Mouse (Mus musculus) Muller cell, postnatal 12 days (primary cell): ENCODE data around the gene Gm43518.
A peak's percentile ranks its signal among the peaks of the same experiment; 100 is the strongest.

Experiments
- DNase-seq: peaks from one replicate; pipeline ENCODE4 v3.0.0-alpha.2; 2015; ENCODE audit errors: inconsistent ontology term

Gene Gm43518

DNA sequence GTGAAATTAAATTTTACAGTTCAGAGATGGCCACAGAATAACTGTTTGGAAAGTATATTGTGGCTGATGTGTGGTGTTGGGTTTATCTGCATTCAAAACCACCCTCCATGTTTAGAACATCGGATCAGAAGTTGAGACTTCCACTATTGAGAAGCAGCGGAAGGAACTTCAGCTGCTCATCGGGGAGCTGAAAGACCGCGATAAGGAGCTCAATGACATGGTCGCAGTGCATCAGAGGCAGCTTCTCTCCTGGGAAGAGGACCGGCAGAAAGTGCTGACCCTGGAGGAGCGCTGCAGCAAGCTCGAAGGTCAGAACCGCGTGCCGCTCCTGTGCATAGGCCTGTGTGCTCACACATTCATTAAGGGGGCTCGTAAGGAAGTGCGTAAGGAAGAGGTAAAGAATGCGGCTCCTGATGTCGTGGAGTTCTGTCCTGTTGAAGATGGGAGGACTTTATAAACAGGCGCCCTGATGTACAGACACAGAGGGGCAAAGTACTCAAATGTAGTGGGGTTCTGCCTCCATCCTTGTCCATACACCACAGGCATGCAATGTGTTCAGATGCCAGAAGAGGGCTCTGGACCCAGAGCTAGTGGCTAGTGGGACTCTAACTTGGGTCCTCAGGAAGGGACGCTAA is 6.9 kb downstream of the Gm43518 start:
- DNase-seq = peak; percentile 12

DNA sequence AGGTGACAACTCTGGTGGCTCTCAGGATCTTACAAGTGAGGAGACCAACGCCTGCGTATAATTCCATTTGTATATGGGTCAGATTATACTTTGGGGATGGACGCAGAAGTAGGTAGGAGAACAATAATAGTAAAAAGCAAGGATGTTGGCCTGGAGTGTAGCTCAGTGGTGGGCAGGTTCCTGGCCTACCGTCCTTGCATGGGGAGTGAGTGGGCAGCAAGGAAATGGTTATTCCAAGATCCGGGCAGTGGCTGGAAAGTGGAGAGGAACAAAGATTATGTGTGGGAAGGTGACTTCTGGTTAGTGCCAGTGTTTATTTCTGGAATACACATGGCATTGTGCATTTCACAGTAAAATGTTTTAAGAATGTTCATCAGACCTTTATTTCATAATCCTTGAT is 8.7 kb downstream of the Gm43518 start:
- DNase-seq = no peak

- DNase-seq = no peak
These were observed 11.3 kb downstream of the Gm43518 start for GRCm38 (mm10) chr5:123938479-123938878.

GRCm38 (mm10) chr5:123946546-123946945 is 19.3 kb downstream of the Gm43518 start:
- no peak for DNase-seq

DNA sequence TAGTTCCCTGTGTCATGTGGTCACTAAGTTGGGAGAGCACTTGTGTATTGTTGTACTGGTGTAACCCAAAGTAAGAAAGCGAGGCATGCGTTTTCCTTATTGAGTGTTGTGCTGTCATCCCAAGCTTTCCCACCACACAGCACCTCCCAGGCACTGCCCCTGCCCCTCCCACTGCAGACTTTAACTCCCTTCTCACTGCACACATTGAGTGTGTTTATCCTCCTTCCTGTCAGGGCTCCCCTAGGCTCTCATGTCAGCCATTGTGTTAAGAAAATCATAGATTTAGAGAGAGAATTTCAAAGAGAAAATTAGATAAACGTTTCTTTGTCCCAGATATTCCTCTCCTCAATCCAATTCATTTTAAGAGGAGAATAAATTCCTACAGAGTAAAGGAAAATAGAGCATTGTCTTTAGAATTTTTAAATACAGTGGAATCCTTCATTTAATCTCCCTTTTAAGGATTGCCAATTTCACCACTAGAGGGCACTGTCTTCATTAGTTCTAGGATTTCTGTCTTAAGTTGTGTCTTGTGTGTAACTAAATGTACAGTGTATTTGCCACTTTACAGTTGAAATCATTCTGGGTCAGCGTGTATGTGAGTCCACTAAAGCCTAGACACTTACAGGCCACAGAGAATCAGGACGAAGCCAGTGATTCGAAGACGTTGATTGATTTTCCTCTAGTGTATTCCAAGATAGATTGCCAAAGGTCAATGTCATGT is 20.0 kb downstream of the Gm43518 start:
- DNase-seq = peak; percentile 50

DNA sequence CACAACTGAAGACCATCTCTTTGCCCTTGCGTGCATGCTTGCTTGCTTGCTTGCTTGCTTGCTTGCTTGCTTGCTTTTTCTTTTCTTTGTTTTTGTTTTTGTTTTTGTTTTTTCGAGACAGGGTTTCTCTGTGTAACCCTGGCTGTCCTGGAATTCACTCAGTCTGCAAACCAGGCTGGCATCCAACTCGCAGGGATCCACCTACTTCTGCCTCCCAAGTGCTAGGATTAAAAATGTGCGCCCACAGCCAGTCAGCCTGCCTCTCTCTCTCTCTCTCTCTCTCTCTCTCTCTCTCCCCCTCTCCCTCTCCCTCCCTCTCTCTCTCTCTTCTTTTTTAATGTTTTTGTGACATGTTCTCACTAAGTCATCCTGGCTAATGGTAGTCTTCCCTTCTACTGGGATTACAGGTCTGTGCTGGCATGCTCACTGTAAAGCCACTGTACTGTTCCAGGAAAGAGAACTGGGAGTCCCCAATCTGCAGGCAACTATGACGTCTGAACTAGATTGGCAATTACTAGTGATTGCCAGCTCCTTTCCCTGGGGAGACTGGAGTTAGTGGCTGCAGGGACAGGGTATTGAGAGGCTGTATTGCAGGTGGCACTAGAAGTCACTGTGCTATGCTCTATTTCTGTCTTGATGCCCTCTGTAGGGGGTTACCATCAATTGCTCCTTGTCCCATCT is 25.3 kb downstream of the Gm43518 start:
- DNase-seq = no peak

DNA sequence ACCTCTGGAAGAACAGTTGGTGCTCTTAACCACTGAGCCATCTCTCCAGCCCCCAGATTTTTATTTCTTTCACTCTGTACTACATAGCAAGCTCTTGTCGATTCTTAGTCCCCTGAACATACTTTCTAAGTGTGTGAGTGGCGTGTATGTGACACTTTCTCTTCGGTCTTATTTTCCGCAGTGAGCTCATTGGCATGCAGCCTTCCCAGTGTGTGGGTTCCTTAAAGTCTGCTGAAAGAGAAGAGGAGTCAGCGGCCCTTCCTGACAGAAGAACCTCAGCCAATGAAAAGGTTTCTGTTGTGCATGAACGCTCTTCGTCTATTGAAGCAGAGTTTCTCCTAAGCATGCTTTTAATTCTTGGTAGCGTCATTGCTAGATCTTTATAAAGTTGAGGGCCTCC is 30.0 kb downstream of the Gm43518 start:
- DNase-seq = no peak

DNA sequence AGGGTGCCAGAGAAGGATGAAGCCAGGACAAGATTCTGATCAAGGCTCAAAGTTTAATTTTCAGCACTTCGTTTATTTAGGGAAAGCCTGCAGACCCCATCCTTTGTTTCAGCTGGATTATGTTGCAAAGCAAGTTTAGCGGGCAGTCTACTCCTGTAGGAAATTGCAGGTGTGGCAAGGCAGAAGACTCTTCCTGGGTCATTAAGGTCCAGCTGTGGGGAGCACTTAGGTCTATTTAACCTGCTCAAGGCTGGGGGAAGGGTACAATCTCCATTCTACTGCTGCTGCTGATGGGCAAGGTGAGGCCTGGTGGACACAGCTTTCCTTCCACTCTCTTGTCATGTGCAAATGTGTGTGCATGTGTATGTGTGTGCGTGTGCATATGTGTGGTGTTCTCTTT is 31.8 kb downstream of the Gm43518 start:
- no peak for DNase-seq

- no peak for DNase-seq
These were observed 32.9 kb downstream of the Gm43518 start for GRCm38 (mm10) chr5:123960129-123960528.

DNA sequence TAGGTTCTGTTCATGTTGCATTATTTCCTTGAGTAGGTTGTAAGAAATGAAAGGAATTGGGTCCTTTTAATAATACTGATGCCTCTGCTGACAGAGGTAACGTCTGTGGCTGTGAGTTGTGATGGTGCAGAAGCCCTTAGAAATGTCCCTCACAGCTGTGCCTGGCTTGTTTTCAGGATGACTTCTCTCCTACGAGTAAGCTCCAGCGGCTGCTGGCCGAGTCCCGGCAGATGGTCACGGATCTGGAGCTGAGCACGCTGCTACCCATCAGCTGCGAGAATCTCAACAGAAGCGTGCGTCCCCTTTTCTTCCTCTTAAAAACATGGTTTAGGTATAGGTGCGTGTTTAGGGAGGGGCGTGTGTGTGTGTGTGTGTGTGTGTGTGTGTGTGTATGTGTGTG is 33.8 kb downstream of the Gm43518 start:
- no peak for DNase-seq

- DNase-seq = no peak
These were observed 37.0 kb downstream of the Gm43518 start for GRCm38 (mm10) chr5:123964208-123964607.

GRCm38 (mm10) chr5:123966759-123967158 is 39.5 kb downstream of the Gm43518 start:
- no peak for DNase-seq

GRCm38 (mm10) chr5:123968468-123968867 is 41.2 kb downstream of the Gm43518 start:
- DNase-seq = no peak

- DNase-seq = no peak
These were observed 42.0 kb downstream of the Gm43518 start for GRCm38 (mm10) chr5:123969216-123969615.

- DNase-seq = no peak
These were observed 43.4 kb downstream of the Gm43518 start for GRCm38 (mm10) chr5:123970576-123970975.

- no peak for DNase-seq
These were observed 45.2 kb downstream of the Gm43518 start for GRCm38 (mm10) chr5:123972453-123972852.

- DNase-seq = peak; percentile 82
These were observed 46.3 kb downstream of the Gm43518 start, which contains the start of gene Hip1r for GRCm38 (mm10) chr5:123973299-123974178. Gene Hip1r, plus strand, starts transcription at chr5:123973628.

GRCm38 (mm10) chr5:123974179-123974485 is 46.9 kb downstream of the Gm43518 start:
- no peak for DNase-seq

DNA sequence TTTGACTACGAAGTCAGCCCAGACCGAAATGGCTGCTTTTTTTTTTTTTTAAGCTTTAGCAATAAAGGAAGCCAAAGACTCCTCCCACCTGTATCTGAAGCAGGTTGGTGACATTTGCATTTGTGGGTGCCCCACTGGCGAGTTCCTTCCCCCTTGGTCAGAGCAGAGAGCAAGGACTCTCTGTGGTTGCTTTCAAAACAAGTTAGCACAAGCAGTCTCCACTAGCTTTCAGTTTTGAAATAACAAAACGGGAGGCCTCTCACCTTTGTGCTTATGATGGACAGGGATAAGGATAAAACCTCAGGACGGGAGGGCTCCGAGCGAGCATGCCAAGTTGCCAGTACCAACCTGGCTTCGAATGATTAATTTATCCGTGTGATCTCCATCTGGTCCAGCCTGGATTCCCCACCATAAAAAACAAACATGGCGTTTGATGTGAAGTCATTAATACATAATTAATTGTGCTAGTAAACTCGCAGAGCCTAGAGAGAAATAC is 47.4 kb downstream of the Gm43518 start:
- no peak for DNase-seq

DNA sequence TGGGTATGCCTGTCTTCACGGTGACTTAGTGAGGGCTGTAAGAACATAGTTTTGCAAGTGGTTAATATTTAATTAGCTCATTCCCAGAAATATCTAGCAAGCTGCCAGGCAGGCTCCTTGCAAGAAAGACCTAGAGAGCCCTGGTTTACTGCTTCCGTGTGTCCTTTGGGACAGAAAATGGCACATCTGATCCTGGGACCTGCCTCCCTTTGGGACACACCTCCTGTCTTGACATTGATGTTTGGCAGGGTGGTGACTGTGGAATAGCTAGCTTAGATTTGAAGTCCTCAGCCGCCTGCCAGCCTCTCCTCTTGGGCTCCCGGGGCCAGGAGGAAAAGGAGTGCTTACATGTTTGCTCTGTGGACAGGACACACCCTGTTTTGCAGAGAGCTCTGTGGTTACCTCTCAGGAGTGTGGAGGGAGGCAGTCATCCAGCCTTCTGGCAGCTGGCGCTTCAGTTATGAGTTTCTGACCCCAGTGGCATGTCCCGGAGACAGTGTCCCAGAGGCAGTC is 48.5 kb downstream of the Gm43518 start:
- no peak for DNase-seq

DNA sequence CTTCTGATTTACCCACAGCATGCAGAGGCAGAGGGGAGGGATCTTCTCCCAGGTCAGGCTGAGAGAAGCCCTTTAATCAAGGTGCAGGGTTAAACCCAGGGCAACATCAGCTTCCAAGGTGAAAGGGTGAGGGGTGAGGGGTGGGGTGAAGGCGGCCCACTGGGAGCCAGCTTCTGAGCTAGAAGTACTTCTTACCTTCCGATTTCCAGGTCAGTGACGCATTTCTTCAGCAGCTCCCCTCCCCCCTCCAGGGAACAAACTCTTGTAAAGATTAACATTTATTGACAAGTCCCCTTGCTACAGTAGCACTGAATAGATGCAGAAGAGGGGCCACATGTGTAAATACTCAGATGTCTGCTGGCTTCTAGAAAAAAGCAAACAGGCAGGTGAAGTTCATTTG is 50.0 kb downstream of the Gm43518 start:
- no peak for DNase-seq

GRCm38 (mm10) chr5:123978131-123978530 is 50.9 kb downstream of the Gm43518 start:
- no peak for DNase-seq
